Mouse (Mus musculus) lung, postnatal 0 days (tissue): ENCODE measurements around the gene Wdr83.

Experiments
- CTCF ChIP-seq: IDR thresholded peaks from 2 replicates; pipeline ENCODE4 v1.5.1; 2016; ENCODE audit warnings: antibody characterized with exemption, mild to moderate bottlenecking
- EP300 ChIP-seq: IDR thresholded peaks from 2 replicates; pipeline ENCODE4 v1.6.1; 2016; ENCODE audit warnings: antibody characterized with exemption, mild to moderate bottlenecking, control low read depth

DNA sequence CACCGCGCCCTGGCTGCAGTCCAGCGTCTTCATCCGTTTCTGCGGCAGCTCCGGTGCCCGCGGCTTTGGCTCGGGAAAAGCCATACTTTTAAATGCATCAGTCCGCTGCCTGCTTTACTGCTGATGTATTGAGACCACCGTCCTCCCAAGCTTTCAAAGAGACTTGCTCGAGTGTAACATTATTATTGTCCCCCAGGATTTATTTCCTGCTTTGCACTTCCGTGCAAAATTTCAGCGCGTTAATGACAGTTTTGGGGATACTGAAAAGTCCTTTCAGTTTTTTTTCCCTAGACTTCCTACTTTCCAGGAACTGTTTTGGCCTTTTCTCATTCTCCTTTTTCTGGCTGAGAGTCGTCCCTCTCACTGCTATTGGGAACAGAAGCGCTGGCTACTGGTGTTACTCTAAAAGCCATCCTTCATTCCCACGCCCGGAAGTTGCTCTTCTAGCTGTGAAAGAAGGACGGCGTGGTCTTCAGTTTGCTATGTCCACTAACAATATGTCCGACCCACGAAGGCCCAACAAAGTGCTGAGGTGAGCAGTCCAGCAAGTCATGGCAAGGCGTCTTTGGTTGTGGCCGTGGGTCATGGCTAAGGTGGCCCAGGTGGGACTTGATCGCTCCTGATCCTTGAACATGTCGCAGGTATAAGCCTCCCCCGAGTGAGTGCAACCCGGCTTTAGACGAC, 432 bp downstream of the Wdr83 start, which contains the start of gene Wdr83os:
- TF ChIP-seq CTCF (no peak), EP300 (peak; percentile 48; the same call in 1 of the 2 replicates)
